Mouse (Mus musculus) left cerebral cortex, postnatal 14 days (tissue): ENCODE measurements at regions not wholly inside any gene's neighbourhood (a gene's known extent, or its start where the extent isn't known, plus 50 kb on each side); places are given as distances from the start of the nearest gene placed in this dataset.

Source experiments
- DNase-seq, 2 experiments: peaks; one replicate each; pipeline ENCODE4 v3.0.0; 2021 to 2022; ENCODE audit warnings: low spot score in 2 of 2, mixed read lengths in 1 of 2
- intact Hi-C: fragments of 180-260 bp; cut with DNase I; formaldehyde crosslinking; loops from one replicate; pipeline ENCODE4 v1.15.1; 2025

DNA sequence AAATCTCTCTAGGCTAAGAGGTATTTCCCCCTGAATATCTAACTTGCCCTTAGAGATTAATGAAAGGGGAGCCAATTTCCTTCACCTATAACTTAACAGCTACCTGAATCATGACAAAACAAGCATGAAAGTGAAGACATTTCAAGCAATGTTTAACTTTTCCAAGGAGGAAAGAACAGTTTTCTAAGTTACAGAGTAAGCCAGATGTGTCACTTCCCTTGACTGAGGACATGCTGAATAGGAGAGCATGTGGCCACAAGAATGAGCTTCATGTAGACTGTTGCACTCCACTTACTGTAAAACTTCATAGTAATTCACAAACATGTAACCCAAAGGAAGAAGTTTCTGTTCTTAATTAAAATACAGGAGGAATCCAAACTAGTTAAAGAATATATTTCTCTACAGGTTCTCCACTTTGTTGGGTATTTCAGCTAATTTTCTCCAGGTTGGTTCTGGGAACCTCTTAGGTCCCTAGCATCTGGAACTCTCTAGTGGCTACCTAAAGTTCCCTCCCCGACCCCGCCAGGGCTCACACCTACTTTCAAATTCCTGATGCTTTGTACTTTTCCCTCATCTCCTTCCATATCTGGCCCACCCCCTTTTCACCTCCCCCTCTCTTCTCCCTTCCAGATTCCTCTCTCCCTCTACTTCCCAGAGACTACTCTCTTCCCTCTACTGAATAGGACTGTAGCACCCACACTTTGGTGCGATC, 142.0 kb upstream of the Tyrp1 start:
- DNase-seq, result no peak
- intact Hi-C loops, result no loop called here

DNA sequence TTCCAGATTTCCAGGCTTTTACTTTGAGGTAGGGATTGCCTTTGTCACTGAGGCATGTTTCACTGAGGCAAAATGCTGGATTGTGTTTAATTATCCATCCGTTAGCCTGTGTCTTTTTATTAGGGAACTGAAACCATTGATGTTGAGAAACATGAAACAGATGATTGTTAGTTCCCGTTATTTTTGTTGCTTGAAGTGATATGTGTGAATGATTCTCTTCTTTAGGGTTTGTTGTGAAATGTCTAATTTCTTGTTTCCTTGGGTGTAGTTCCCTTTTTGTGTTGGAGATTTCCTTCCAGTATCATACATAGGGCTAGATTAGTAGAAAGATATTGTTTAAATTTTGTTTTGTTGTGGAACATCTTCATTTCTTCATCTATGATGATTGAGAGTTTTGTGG, 121.2 kb upstream of the Tyrp1 start:
- intact Hi-C loops, result no loop called here
- no peak for DNase-seq

DNA sequence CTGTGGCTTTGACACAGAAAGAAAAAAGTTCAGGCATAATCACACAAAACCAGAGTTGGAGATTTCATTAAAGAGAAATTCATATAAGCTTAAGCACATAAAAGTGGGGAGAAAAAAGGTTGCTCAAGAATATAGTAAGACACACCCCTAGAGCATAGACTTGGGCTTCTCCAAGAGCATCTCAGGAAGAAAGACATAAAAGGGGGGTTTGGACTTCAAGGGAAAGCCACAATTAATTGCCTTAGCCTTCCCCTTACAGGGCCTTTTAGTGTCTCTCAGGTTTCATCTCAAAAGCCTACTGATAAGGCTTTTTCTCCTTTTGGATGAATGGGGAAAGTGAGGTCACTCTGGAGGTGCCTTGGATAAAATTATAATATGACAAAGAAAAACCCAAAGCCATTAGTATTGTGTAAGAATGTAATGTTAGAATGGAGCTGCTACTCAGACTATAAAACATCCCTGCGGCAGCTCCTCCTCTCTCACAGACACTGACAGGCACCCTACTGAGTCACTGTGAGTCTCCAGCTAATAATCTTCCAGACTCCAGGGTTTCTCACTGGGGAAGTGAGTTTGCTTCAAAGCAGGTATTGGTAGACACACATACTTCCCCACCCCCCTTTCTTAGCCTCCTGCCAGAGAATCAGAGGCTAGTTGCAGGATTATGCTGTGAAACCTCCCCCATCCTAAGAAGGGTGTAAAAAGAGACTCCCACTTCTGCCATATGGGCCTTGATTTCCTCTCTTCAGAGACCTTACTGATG, 88.8 kb upstream of the Tyrp1 start:
- intact Hi-C loops, result no loop called here
- peak; percentile 13 to 28 for DNase-seq

GRCm38 (mm10) chr4:80752259-80752658, 81.7 kb upstream of the Tyrp1 start:
- intact Hi-C loops, result loop anchor here (10.0 kb wide), 1 partner anchor 117 kb away; no protein-coding TSS in a partner anchor
- no peak for DNase-seq

GRCm38 (mm10) chr4:80756114-80756513, 77.8 kb upstream of the Tyrp1 start:
- DNase-seq, result no peak
- intact Hi-C loops, result loop anchor here (10.0 kb wide), 1 partner anchor 121 kb away; no protein-coding TSS in a partner anchor

DNA sequence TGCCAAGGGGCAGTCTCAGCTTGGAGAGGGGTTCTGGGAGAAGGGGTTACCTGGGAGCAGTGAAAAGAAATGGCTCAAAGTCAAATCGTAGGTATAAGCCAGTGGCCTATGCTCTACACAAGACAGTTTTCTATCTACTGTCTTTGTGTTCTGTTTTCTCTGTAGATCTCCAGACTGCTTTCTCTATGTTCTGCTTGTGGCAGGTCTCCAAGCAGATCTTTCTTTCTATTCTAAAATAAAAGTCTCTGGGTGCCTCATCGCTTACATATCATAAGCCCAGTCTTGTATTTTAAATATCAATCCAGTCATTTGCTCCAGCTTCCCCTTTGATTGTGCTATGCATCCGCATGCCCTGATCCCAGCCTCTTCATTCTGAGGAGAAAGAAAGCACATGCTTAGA, 69.9 kb upstream of the Tyrp1 start:
- peak in 1 of 2 experiments; percentile 30 for DNase-seq
- intact Hi-C loops, result loop anchor here (10.0 kb wide), 1 partner anchor 249 kb away; no protein-coding TSS in a partner anchor

GRCm38 (mm10) chr4:80765781-80766180, 68.1 kb upstream of the Tyrp1 start:
- intact Hi-C loops, result loop anchor here (10.0 kb wide), 1 partner anchor 251 kb away; no protein-coding TSS in a partner anchor
- peak; percentile 83 to 88 for DNase-seq

DNA sequence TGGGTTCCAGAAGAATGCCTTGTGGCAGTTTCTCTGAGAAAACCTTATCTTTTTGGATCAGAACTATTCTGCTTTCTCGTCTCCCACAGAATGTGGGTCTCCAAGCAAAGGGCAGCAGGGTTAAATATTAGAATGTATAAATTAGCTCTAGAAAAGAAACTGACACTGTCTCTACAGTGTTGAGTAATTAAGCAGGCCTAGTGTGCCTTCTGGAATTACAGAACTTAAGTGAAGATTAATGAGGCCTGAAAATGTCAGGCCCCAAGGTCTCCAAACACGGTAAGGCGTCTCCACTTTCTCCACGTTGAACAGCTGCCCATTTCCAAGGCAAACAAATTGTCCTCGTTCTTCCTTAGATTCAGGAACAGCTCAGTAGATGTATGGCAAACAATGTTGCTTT, 66.5 kb upstream of the Tyrp1 start:
- intact Hi-C loops, result loop anchor here (10.0 kb wide), 1 partner anchor 253 kb away; no protein-coding TSS in a partner anchor
- DNase-seq, result no peak
